Mouse (Mus musculus): Measurements from ENCODE around the gene Dlg1. TPM values are rescaled to one million over a fixed set of nuclear protein-coding genes. Genes with fewer than 3 reads are reported as not detected.

Gene Dlg1
- polyA plus RNA-seq, 1 experiment from 2014 or later: 13.0 TPM

DNA sequence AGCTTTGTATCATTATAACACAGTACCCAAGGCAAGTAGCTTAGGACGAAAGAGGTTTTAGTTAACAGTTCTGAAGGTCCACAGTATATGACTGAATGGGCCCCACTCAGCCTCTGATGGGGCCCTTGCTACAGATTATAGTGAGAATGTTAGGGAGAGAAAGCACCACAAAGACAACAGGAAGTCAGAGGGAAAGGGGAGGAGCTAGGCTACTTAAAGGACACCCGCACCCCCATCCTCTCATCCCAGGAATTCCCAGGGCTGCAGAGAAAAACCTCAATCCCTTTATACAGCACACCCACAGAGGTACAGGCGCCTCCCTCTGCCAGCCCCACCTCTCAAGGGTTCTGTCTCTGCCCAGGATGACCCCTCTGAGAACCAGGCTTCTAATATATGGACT is 32.2 kb upstream of the Dlg1 start:
- Histone ChIP-seq H3K4me3 (replicated peaks) (no peak overlapping the region), H3K4me2 (no peak overlapping the region), H3K36me3 (no peaks in the 10 kb centered on the region), H3K27me3 (replicated peaks) (no peaks in the 10 kb centered on the region), H3K9me3 (replicated peaks) (no peaks in the 10 kb centered on the region), H3K4me1 (no peaks in the 10 kb centered on the region), H3K27ac (replicated peaks) (no peak overlapping the region), H3K9ac (replicated peaks) (no peak overlapping the region)
- WGBS: 82% methylated on average over 3 of the region's 3 CpGs
- no peak for ATAC-seq (ENCODE audit: low FRiP score)

DNA sequence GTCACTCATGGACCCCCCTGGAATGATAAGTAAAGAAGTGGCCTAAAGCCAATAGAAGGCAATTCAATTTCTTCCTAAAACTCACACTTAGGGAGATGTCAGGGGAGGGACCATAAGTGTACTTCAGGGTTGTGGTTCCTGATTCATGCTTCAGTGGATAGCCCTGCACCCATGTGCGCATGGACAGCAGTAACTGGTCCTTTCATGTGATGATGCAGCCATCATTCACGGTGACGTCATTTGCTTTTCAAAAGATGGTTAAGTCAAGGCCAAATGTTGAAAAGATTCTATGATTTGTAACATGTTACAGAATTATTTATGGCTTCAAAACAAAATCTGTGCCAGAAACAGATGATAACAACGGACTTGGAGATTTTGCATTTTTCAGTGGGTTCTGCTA is 28.9 kb upstream of the Dlg1 start:
- WGBS: 95% methylated on average over 4 of the region's 4 CpGs
- H3K4me3 ChIP-seq (replicated peaks): no peak overlapping the region
- no peak overlapping the region for H3K27ac ChIP-seq (replicated peaks)
- no peak overlapping the region for H3K9ac ChIP-seq (replicated peaks)
- H3K4me1 ChIP-seq: no peaks in the 10 kb centered on the region
- H3K27me3 ChIP-seq (replicated peaks): no peaks in the 10 kb centered on the region
- ATAC-seq (ENCODE audit: low FRiP score): no peak
- no peaks in the 10 kb centered on the region for H3K9me3 ChIP-seq (replicated peaks)
- no peaks in the 10 kb centered on the region for H3K36me3 ChIP-seq
- H3K4me2 ChIP-seq: no peak overlapping the region

DNA sequence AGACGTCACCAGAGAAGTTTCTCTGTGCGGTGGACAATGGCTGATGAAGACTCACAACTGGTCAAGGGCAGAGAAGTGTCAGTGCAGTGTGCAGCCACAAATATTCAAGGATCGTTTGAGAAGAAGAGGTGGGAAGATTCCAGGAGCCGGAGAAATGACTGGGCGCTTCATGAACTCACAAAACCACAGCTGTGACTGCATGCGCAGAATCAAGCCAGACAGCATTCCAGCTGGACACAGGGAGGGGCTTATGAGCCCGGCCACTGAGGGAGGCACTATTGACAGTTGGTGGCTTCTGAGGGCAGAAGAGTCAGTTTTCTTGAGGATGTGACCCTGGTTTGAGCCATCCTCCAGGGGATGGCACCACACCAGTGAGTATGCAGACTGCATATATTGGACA is 24.9 kb upstream of the Dlg1 start:
- Histone ChIP-seq H3K4me1 (no peaks in the 10 kb centered on the region), H3K9me3 (replicated peaks) (no peaks in the 10 kb centered on the region), H3K27ac (replicated peaks) (no peak overlapping the region), H3K4me3 (replicated peaks) (no peak overlapping the region), H3K27me3 (replicated peaks) (no peaks in the 10 kb centered on the region), H3K4me2 (no peak overlapping the region), H3K9ac (replicated peaks) (no peak overlapping the region), H3K36me3 (no peaks in the 10 kb centered on the region)
- 41% methylated on average over 7 of the region's 7 CpGs for WGBS
- no peak for ATAC-seq (ENCODE audit: low FRiP score)

DNA sequence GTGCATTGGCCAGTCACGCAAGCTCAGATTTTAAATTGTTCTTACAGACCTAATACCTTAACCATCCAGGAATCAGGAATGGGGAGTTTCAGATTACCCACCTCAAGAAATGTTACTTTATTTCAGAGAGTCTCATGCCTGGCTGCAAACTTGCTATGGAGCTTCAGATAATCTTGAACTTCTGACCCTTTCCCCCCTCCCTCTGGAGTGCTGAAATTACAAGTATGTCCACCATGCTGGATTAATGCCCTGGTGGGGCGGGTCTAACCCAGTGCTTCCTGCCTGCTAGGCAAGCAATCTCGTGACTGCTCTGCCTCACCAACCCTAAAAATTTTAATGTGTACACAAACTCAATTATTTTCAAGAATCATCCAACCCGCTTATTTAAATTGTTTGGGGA is 23.3 kb upstream of the Dlg1 start:
- no peak for ATAC-seq (ENCODE audit: low FRiP score)
- Histone ChIP-seq H3K27ac (replicated peaks) (no peak overlapping the region), H3K9me3 (replicated peaks) (no peaks in the 10 kb centered on the region), H3K4me1 (no peaks in the 10 kb centered on the region), H3K4me2 (no peak overlapping the region), H3K4me3 (replicated peaks) (no peak overlapping the region), H3K9ac (replicated peaks) (no peak overlapping the region), H3K36me3 (no peaks in the 10 kb centered on the region), H3K27me3 (replicated peaks) (no peaks in the 10 kb centered on the region)
- WGBS: 76% methylated on average over 4 of the region's 4 CpGs

DNA sequence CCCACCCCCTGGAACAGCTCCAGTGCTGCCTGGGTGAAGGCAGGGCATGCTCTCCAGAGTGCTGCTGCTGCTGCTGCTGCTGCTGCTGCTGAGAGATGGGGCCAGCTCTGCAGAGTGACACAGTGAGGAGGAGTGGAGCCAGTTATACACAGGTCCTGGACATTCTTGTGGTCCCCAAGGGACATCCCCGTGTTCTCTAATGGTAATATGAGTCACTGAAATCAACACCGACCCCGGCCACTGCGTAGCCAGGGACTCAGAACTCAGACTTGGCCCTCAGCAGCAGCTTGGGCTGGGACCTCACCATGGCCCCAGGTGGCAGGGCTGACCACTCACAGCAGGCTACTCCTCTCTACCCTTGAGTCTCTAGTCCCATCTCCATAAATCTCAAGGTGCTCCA is 21.5 kb upstream of the Dlg1 start:
- WGBS: 76% methylated on average over 4 of the region's 4 CpGs
- Histone ChIP-seq H3K27me3 (replicated peaks) (no peaks in the 10 kb centered on the region), H3K4me1 (no peaks in the 10 kb centered on the region), H3K36me3 (no peaks in the 10 kb centered on the region), H3K27ac (replicated peaks) (no peak overlapping the region), H3K9me3 (replicated peaks) (no peaks in the 10 kb centered on the region), H3K4me3 (replicated peaks) (no peak overlapping the region), H3K9ac (replicated peaks) (no peak overlapping the region), H3K4me2 (no peak overlapping the region)
- no peak for ATAC-seq (ENCODE audit: low FRiP score)

DNA sequence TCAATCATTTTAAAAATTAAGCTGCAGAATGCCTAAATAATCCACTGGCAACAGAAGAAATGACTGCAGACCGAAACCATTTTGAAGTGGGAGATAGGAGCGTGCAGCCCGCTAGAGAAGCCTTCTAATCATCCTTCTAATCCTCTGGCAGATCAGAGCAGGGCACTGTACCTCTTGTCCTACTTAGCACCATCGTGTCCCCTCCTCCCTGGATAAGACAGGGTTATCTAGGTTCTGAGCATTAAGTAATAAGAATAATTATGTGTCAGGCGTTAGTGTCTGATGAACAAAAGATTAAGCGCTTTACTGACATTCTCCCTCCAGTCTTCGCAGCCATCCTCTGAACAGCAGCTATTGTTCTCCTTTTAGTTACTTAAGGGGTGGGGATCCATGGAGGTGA is 16.0 kb upstream of the Dlg1 start:
- H3K36me3 ChIP-seq: no peaks in the 10 kb centered on the region
- H3K4me2 ChIP-seq: no peak overlapping the region
- H3K4me3 ChIP-seq (replicated peaks): no peak overlapping the region
- H3K27me3 ChIP-seq (replicated peaks): no peaks in the 10 kb centered on the region
- H3K9ac ChIP-seq (replicated peaks): no peak overlapping the region
- 68% methylated on average over 7 of the region's 7 CpGs for WGBS
- no peaks in the 10 kb centered on the region for H3K9me3 ChIP-seq (replicated peaks)
- ATAC-seq (ENCODE audit: low FRiP score): no peak
- H3K4me1 ChIP-seq: peaks cover 10% of the 10 kb centered on the region
- H3K27ac ChIP-seq (replicated peaks): no peak overlapping the region

DNA sequence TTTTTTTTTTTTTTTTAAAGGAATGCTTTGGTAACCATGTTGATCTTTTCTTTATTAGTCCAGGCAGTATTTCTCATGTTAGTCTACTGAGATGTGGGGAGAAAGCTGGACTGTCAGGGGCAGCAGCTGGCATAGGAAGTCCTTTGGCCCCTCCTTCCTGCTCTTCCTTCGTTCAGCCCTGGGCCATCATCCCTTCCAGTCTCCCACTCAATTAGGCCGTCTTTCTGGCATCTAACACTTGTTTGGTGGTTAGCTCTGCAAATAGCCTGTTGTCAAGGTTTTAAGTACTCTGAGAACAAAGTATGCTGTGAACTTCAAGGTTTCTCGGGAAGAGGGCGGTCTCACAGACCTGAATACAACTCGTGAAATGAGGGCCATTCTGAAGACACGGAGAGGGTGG is 12.5 kb upstream of the Dlg1 start:
- Histone ChIP-seq H3K4me2 (no peak overlapping the region), H3K27me3 (replicated peaks) (no peaks in the 10 kb centered on the region), H3K36me3 (no peaks in the 10 kb centered on the region), H3K9me3 (replicated peaks) (no peaks in the 10 kb centered on the region), H3K4me3 (replicated peaks) (no peak overlapping the region), H3K27ac (replicated peaks) (0 out of 2 replicates have a peak overlapping the region, but pooled peaks have one; percentile 5), H3K9ac (replicated peaks) (no peak overlapping the region), H3K4me1 (peaks cover 14% of the 10 kb centered on the region)
- 17% methylated on average over 6 of the region's 6 CpGs for WGBS
- ATAC-seq (ENCODE audit: low FRiP score): no peak

DNA sequence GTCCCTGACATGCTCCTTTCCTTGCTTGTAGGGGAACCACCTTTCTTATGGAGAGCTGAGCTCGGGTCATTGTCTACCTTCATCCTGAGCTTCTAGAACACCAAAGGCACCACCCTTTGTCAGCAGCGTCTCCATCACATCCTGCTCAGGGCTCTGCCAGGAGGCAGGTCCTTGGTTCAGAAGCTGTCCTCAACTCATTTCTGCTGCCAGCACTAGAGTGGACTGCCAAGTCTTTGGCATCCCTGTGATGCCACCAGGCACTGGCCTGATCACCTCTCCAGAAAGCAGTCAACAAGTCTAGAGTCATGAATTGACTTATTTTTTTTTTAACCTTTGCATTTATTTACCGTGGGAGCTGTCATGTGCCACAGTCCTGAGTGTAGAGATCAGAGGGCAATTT is 11.7 kb upstream of the Dlg1 start:
- 81% methylated on average over 3 of the region's 3 CpGs for WGBS
- Histone ChIP-seq H3K9me3 (replicated peaks) (no peaks in the 10 kb centered on the region), H3K4me1 (peaks cover 14% of the 10 kb centered on the region), H3K27ac (replicated peaks) (peak overlapping the region; percentile 63), H3K9ac (replicated peaks) (no peak overlapping the region), H3K4me2 (no peak overlapping the region), H3K36me3 (no peaks in the 10 kb centered on the region), H3K27me3 (replicated peaks) (no peaks in the 10 kb centered on the region), H3K4me3 (replicated peaks) (no peak overlapping the region)
- ATAC-seq (ENCODE audit: low FRiP score): no peak

DNA sequence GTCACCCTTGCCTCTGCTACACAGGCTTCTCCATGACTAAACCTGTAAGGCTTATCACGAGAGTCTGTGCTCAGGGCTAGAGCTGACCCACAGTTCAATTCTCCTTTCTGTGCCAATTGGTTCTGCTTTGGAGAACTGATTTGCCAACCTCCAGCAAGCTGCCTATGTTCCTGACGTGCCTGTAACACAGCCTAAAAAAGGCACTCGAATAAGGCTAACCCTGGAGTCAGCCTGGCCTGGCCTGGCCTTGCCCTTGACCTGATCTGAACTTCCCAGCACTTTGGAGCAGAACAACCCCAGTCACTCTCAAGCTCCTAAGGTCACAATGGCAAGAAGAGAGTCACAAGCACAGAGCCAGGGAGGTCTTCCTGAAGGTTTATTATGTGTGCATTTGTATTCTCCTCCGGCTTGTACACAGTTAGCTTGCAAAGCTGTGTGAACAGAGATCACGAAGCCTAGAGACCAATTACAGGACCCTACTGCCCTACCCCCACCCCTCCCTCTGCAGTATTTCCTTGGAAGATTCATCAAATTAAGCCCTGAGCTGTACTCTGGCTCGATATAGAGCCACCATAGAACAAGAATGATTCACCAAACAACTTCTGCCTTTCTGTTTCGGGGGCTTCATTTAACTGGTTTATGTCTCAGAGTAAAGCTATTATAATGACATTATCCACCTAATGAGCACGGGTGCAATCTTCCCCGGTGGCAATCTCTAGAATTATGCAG is 11.0 kb upstream of the Dlg1 start:
- H3K4me3 ChIP-seq (replicated peaks): no peak overlapping the region
- no peaks in the 10 kb centered on the region for H3K36me3 ChIP-seq
- peak overlapping the region; percentile 63 for H3K27ac ChIP-seq (replicated peaks)
- no peaks in the 10 kb centered on the region for H3K27me3 ChIP-seq (replicated peaks)
- H3K4me1 ChIP-seq: peaks cover 14% of the 10 kb centered on the region
- H3K4me2 ChIP-seq: no peak overlapping the region
- H3K9me3 ChIP-seq (replicated peaks): no peaks in the 10 kb centered on the region
- WGBS: 33% methylated on average over 9 of the region's 9 CpGs
- ATAC-seq (ENCODE audit: low FRiP score): peak; percentile 69
- H3K9ac ChIP-seq (replicated peaks): no peak overlapping the region; the same call in 1 of the 2 replicates

DNA sequence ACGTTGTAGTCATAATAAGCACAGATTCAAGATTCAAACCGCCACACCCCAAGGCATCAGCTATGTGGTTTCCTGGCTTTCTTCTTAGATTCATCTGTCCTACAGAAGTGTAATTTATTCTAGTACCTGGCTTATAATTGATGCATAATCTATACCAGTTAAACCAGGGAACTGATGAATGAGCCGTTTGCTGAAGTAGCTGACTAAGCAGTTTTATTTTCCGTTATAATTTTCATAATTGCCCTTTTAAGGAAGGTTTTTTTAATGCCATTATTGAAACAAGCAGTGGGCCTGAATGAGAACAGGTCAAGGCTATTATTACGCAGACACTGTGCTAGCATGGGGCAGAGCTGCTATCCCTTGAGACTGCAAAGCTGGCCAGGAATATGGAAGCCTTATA is 9.6 kb upstream of the Dlg1 start:
- Histone ChIP-seq H3K9me3 (replicated peaks) (no peaks in the 10 kb centered on the region), H3K4me1 (peaks cover 14% of the 10 kb centered on the region), H3K4me2 (no peak overlapping the region), H3K4me3 (replicated peaks) (no peak overlapping the region), H3K27me3 (replicated peaks) (no peaks in the 10 kb centered on the region), H3K27ac (replicated peaks) (no peak overlapping the region), H3K36me3 (no peaks in the 10 kb centered on the region), H3K9ac (replicated peaks) (no peak overlapping the region)
- no peak for ATAC-seq (ENCODE audit: low FRiP score)
- 60% methylated on average over 5 of the region's 5 CpGs for WGBS

DNA sequence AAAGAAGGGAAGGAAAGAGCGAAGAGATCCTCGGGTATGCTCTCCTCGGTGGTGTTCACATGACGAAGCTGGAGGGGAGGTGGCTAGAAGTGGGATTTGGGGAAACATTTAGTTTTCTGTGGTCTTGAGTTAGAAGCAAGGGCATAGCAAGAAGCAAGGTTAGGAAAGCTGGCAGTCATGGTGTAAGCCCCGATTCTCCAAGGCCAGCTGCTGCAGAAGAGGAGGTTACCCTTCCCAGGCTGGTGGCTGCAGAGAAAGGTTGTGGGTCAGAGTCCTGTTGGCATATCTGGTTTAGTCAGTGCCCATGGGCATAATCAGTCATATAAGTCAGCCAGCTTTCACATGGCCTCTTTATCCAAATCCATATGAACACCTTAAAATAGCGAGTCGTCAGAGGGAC is 9.2 kb upstream of the Dlg1 start:
- 75% methylated on average over 7 of the region's 7 CpGs for WGBS
- no peak for ATAC-seq (ENCODE audit: low FRiP score)
- H3K27me3 ChIP-seq (replicated peaks): no peaks in the 10 kb centered on the region

DNA sequence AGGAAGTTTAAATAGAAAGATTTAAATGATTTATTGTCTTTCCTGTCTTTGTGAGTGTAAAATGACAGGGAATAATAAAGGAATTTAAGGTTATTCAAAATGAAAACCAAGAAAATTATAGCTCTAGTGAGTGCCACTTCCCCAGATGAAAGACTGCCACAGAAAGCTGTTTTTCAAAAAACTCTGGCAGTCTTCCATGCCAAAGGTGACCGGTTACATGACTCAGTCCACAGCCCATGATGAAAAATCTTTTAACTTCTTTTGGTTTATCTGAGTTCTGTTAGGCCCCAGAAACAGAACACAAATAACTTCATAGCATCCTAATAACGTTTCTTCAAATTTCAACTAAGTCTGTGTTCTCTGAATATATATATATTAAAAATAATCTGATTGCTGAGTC is 7.7 kb upstream of the Dlg1 start:
- ATAC-seq (ENCODE audit: low FRiP score): no peak
- no peak overlapping the region for H3K4me3 ChIP-seq (replicated peaks)
- H3K9ac ChIP-seq (replicated peaks): no peak overlapping the region
- H3K9me3 ChIP-seq (replicated peaks): no peaks in the 10 kb centered on the region
- no peak overlapping the region for H3K27ac ChIP-seq (replicated peaks)
- no peaks in the 10 kb centered on the region for H3K36me3 ChIP-seq
- no peak overlapping the region for H3K4me2 ChIP-seq
- no peaks in the 10 kb centered on the region for H3K27me3 ChIP-seq (replicated peaks)
- WGBS: 82% methylated on average over 2 of the region's 2 CpGs
- H3K4me1 ChIP-seq: peaks cover 14% of the 10 kb centered on the region

More for the DNA sequence above, 9.2 kb upstream of the Dlg1 start:
- H3K4me3 ChIP-seq (replicated peaks): no peak overlapping the region
- peaks cover 14% of the 10 kb centered on the region for H3K4me1 ChIP-seq
- H3K9me3 ChIP-seq (replicated peaks): no peaks in the 10 kb centered on the region
- no peak overlapping the region for H3K27ac ChIP-seq (replicated peaks)
- no peak overlapping the region for H3K4me2 ChIP-seq
- no peak overlapping the region for H3K9ac ChIP-seq (replicated peaks)
- H3K36me3 ChIP-seq: no peaks in the 10 kb centered on the region

All from neural tube, embryonic 15.5 days (tissue).